Mouse (Mus musculus) forebrain, embryonic 12.5 days (tissue): ENCODE data around the gene Rhot2. TPM values are rescaled to one million over a fixed set of nuclear protein-coding genes. Genes with fewer than 3 reads are reported as not detected.

Experiments
- ATAC-seq: fragments of 200-750 bp; cut with Nextera tagmentation; 2 replicates; pipeline ENCODE4 v1.8.0; 2017; ENCODE audit warnings: moderate TSS enrichment; ENCODE audit not compliant: low FRiP score
- H3K27ac ChIP-seq: fragments of 300-500 bp; sonication (generic); 2 replicates; pipeline ENCODE4 v1.5.1; 2016; ENCODE audit warnings: mild to moderate bottlenecking
- H3K27me3 ChIP-seq: fragments of 300-500 bp; sonication (generic); 2 replicates; pipeline ENCODE4 v1.6.1; 2016; ENCODE audit warnings: mild to moderate bottlenecking
- H3K36me3 ChIP-seq: fragments of 300-500 bp; sonication (generic); replicated peaks from 2 replicates; pipeline ENCODE4 v1.6.1; 2016; ENCODE audit warnings: mild to moderate bottlenecking
- H3K4me1 ChIP-seq: fragments of 300-500 bp; sonication (generic); 2 replicates; pipeline ENCODE4 v1.6.1; 2016
- H3K4me2 ChIP-seq: fragments of 300-500 bp; sonication (generic); 2 replicates; pipeline ENCODE4 v1.6.1; 2016; ENCODE audit warnings: mild to moderate bottlenecking, moderate library complexity
- H3K4me3 ChIP-seq: fragments of 300-500 bp; sonication (generic); replicated peaks from 2 replicates; pipeline ENCODE4 v1.5.1; 2016; ENCODE audit warnings: mild to moderate bottlenecking
- H3K9ac ChIP-seq: fragments of 300-500 bp; sonication (generic); 2 replicates; pipeline ENCODE4 v1.6.1; 2016; ENCODE audit warnings: mild to moderate bottlenecking
- H3K9me3 ChIP-seq: fragments of 300-500 bp; sonication (generic); 2 replicates; pipeline ENCODE4 v1.6.1; 2016
- WGBS: fragments of 180-500 bp; shearing (Covaris S2); methylation state at CpG from one replicate; pipeline ENCODE4 v1.1.7; 2016; 5-methylcytosine and 5-hydroxymethylcytosine counted together
- microRNA-seq: library from miRNA; unstranded; fragments of <30 nt; microRNA quantifications from one replicate; pipeline ENCODE4, GENCODE M21; 2017
- polyA plus RNA-seq: library from polyadenylated mRNA; unstranded; fragments of >200 nt; fragmentation: Nextera tagmentation; extraction: Ambion mirVana; gene quantifications from 2 replicates; pipeline ENCODE4 v1.2.1, GENCODE M21; 2016

Rhot2 gene
- polyA plus RNA-seq, 1 experiment from 2014 or later, result 20.9 TPM

- Histone ChIP-seq H3K4me1 (peaks cover 56% of the 10 kb centered on the region), H3K9me3 (no peaks in the 10 kb centered on the region), H3K9ac (peak overlapping the region; percentile 80), H3K27ac (peak overlapping the region; percentile 97), H3K27me3 (no peaks in the 10 kb centered on the region), H3K4me2 (peak overlapping the region; percentile 93), H3K4me3 (peak overlapping the region; percentile 82), H3K36me3 (no peaks in the 10 kb centered on the region)
- under 1% methylated on average over 37 of the region's 37 CpGs for WGBS
- ATAC-seq, result no peak
These were observed 48.4 kb downstream of the Rhot2 start for GRCm38 (mm10) chr17:25796211-25796771.

DNA sequence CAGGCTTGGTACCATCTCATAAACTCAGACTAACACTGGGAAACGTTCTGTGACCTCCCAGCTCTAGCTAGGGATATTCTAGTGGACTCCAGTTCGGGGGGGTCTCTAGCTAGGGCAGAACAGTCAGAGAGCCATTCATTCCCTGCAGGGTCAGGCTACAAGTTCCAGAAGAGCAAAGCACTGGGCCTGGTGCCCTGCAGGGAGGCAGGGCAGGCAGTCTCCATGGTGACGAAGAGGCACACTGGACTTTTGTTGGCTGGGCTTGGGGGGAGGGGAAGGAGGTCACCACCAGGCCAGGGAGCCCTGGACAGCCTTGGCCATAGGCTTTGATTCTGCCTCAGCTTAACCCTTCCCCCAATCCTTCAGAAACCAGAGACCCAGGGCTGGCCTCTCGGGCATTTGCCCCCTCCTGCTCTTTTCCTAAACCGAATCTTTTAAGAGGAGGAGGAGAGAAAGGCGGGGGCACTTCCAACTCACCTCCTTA is 49.0 kb downstream of the Rhot2 start, which contains the start of gene AC134908.4:
Gene AC134908.4, minus strand, starts transcription at position 51 of the 484 bp plus-strand sequence.
- Histone ChIP-seq H3K9ac (peak within 1 kb of the TSS; percentile 80), H3K4me3 (peak within 1 kb of the TSS; percentile 82), H3K27me3 (no peaks in the 10 kb centered on the region), H3K4me2 (peak within 1 kb of the TSS; percentile 93), H3K4me1 (peaks cover 63% of the 10 kb centered on the region), H3K27ac (peak within 1 kb of the TSS; percentile 97), H3K36me3 (no peaks in the 10 kb centered on the region; the same call in 1 of the 2 replicates), H3K9me3 (no peaks in the 10 kb centered on the region)
- 3% methylated on average over 6 of the region's 6 CpGs for WGBS
- ATAC-seq, result no peak

- peak overlapping the region; percentile 97 for H3K27ac ChIP-seq
- 47% methylated on average over 17 of the region's 17 CpGs for WGBS
- H3K36me3 ChIP-seq, result no peaks in the 10 kb centered on the region; the same call in 1 of the 2 replicates
- peak overlapping the region; percentile 82 for H3K4me3 ChIP-seq
- no peaks in the 10 kb centered on the region for H3K9me3 ChIP-seq
- ATAC-seq, result no peak
- H3K4me2 ChIP-seq, result peak overlapping the region; percentile 93
- peaks cover 65% of the 10 kb centered on the region for H3K4me1 ChIP-seq
- H3K9ac ChIP-seq, result peak overlapping the region; percentile 80
- no peaks in the 10 kb centered on the region for H3K27me3 ChIP-seq
These were observed 49.7 kb downstream of the Rhot2 start for GRCm38 (mm10) chr17:25794998-25795397.

DNA sequence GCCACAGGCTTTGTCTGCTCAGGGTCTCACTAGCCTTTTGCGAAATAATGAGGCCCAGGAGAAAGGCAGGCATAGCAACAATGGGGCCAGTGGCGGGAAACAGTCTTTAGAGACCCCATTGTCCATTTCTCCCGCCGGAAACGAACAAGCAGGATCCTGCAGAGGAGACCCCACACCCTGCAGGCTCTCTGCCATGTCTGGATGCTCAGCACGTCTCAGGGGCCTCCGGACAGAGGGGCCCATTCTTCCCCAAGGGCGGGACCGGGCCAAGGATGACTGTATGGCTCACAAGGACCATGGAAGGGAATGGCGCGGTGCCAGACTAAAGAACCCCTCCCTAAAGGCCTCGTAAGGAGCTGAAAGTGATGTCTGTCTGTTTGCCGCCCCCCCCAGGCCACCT is 50.5 kb downstream of the Rhot2 start:
- Histone ChIP-seq H3K4me3 (0 out of 2 replicates have a peak overlapping the region, but pooled peaks have one; percentile 82), H3K9me3 (no peaks in the 10 kb centered on the region), H3K27ac (peak overlapping the region; percentile 97), H3K4me1 (peaks cover 65% of the 10 kb centered on the region), H3K4me2 (peak overlapping the region; percentile 93), H3K9ac (peak overlapping the region; percentile 80), H3K27me3 (no peaks in the 10 kb centered on the region), H3K36me3 (peaks cover 7% of the 10 kb centered on the region)
- 0 out of 2 replicates have a peak, but pooled peaks have one; percentile 24 for ATAC-seq
- 10% methylated on average over 13 of the region's 13 CpGs for WGBS

GRCm38 (mm10) chr17:25792615-25793014 is 52.0 kb downstream of the Rhot2 start, which contains the start of gene Fam173a:
Fam173a (minus strand) TSS chr17:25792901.
- 2% methylated on average over 14 of the region's 14 CpGs for WGBS
- no peaks in the 10 kb centered on the region for H3K27me3 ChIP-seq
- peak within 1 kb of the TSS; percentile 97 for H3K27ac ChIP-seq
- H3K4me1 ChIP-seq, result peaks cover 65% of the 10 kb centered on the region
- peak within 1 kb of the TSS; percentile 65 for H3K4me3 ChIP-seq
- H3K36me3 ChIP-seq, result peaks cover 19% of the 10 kb centered on the region
- H3K9ac ChIP-seq, result peak within 1 kb of the TSS; percentile 81
- peak within 1 kb of the TSS; percentile 93 for H3K4me2 ChIP-seq
- H3K9me3 ChIP-seq, result no peaks in the 10 kb centered on the region
- ATAC-seq, result peak; percentile 42; the same call in 1 of the 2 replicates

GRCm38 (mm10) chr17:25791843-25792527 is 52.7 kb downstream of the Rhot2 start:
- WGBS, result under 1% methylated on average over 45 of the region's 45 CpGs
- Histone ChIP-seq H3K4me1 (peaks cover 59% of the 10 kb centered on the region), H3K9ac (peak overlapping the region; percentile 81), H3K27me3 (no peaks in the 10 kb centered on the region), H3K36me3 (peaks cover 24% of the 10 kb centered on the region), H3K27ac (peak overlapping the region; percentile 97), H3K4me3 (peak overlapping the region; percentile 65), H3K9me3 (no peaks in the 10 kb centered on the region), H3K4me2 (peak overlapping the region; percentile 88)
- ATAC-seq, result peak; percentile 57

DNA sequence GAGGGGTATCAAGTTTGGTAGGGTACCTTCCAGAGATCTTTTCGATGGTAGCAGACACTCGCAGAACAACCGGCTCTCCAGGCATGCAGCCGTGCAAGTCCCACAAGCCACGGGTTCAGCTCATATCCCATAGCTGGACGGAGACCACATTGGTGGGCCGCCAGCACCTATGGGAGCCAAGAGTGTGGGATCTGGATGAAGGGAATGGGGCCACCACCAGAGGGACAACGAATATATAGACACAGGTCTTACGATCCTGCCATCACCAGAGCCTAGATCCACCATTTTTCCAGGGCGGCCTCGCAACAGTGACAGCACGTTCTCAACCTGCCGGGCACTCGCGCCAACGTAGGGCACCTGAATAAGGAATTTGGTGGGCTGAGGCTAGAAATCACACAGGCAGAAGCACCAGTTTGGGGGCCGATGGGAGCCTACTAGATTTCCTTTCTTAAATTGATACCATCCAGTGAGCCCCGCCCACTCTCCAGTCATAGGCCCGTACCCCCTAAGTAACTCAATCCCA is 53.3 kb downstream of the Rhot2 start:
- Histone ChIP-seq H3K27ac (peak overlapping the region; percentile 97), H3K4me3 (peak overlapping the region; percentile 65), H3K4me1 (peaks cover 54% of the 10 kb centered on the region), H3K9me3 (no peaks in the 10 kb centered on the region), H3K27me3 (no peaks in the 10 kb centered on the region), H3K36me3 (peaks cover 24% of the 10 kb centered on the region), H3K9ac (peak overlapping the region; percentile 81), H3K4me2 (peak overlapping the region; percentile 88)
- 28% methylated on average over 19 of the region's 19 CpGs for WGBS
- ATAC-seq, result no peak

Small RNAs within 50 kb of the gene (microRNA-seq; reads per million reads assigned to microRNA genes)
- gene Mir3082, result not detected

Other genes with a start within 250 kb of the Rhot2 start
- gene Gng13, start 127.7 kb downstream of the Rhot2 start, polyA plus RNA-seq, result 1.7 and 1.9 TPM in 2 replicates
- gene Chtf18, start 117.4 kb downstream of the Rhot2 start, polyA plus RNA-seq, result 39.6 and 41.8 TPM in 2 replicates
- gene Rpusd1, start 117.2 kb downstream of the Rhot2 start, polyA plus RNA-seq, result 18.0 and 19.6 TPM in 2 replicates
- 0.18 TPM in 1 of 2 replicates, not detected in the other for gene Mslnl, start 108.8 kb downstream of the Rhot2 start, polyA plus RNA-seq
- gene Msln, start 90.5 kb downstream of the Rhot2 start, polyA plus RNA-seq, result 0.28 and 0.50 TPM in 2 replicates
- gene Narfl, start 71.1 kb downstream of the Rhot2 start, polyA plus RNA-seq, result 25.6 and 26.0 TPM in 2 replicates
- gene Haghl, start 59.2 kb downstream of the Rhot2 start, polyA plus RNA-seq, result 99.1 and 100 TPM in 2 replicates
- 0.32 and 0.69 TPM in 2 replicates for gene Ccdc78, start 58.3 kb downstream of the Rhot2 start, polyA plus RNA-seq
- gene Fam173a, start 52.0 kb downstream of the Rhot2 start, polyA plus RNA-seq, result 76.7 and 80.8 TPM in 2 replicates
- gene AC134908.4, start 49.2 kb downstream of the Rhot2 start, polyA plus RNA-seq, result not detected in 2 replicates
- gene Metrn, start 47.7 kb downstream of the Rhot2 start, polyA plus RNA-seq, result 61.2 and 79.6 TPM in 2 replicates
- 21.0 and 23.7 TPM in 2 replicates for gene Fbxl16, start 35.8 kb downstream of the Rhot2 start, polyA plus RNA-seq
- gene Wdr24, start 21.2 kb downstream of the Rhot2 start, polyA plus RNA-seq, result 27.8 and 28.2 TPM in 2 replicates
- 65.7 and 69.5 TPM in 2 replicates for gene Jmjd8, start 16.0 kb downstream of the Rhot2 start, polyA plus RNA-seq
- gene Stub1, start 11.4 kb downstream of the Rhot2 start, polyA plus RNA-seq, result 284 and 288 TPM in 2 replicates
- 5.0 and 5.7 TPM in 2 replicates for gene Rhbdl1, start 7.6 kb downstream of the Rhot2 start, polyA plus RNA-seq
- gene Gm20683, start 3.1 kb downstream of the Rhot2 start, polyA plus RNA-seq, result 2.5 and 3.3 TPM in 2 replicates
- gene Wdr90, start 16.6 kb upstream of the Rhot2 start, polyA plus RNA-seq, result 38.2 and 41.1 TPM in 2 replicates
- 7.7 and 9.8 TPM in 2 replicates for gene Mcrip2, start 23.9 kb upstream of the Rhot2 start, polyA plus RNA-seq
- 51.6 and 55.5 TPM in 2 replicates for gene Mettl26, start 30.2 kb upstream of the Rhot2 start, polyA plus RNA-seq
- 0.66 and 0.79 TPM in 2 replicates for gene Wfikkn1, start 36.0 kb upstream of the Rhot2 start, polyA plus RNA-seq
- gene Rab40c, start 74.9 kb upstream of the Rhot2 start, polyA plus RNA-seq, result 35.1 and 36.5 TPM in 2 replicates
- gene Pigq, start 100.1 kb upstream of the Rhot2 start, polyA plus RNA-seq, result 51.4 and 53.0 TPM in 2 replicates
- 0.09 and 0.72 TPM in 2 replicates for gene Nhlrc4, start 100.1 kb upstream of the Rhot2 start, polyA plus RNA-seq
- gene A930017K11Rik, start 107.7 kb upstream of the Rhot2 start, polyA plus RNA-seq, result 0.08 and 0.13 TPM in 2 replicates
- 30.6 and 31.7 TPM in 2 replicates for gene Capn15, start 140.9 kb upstream of the Rhot2 start, polyA plus RNA-seq
- gene Rab11fip3, start 224.7 kb upstream of the Rhot2 start, polyA plus RNA-seq, result 39.3 and 39.8 TPM in 2 replicates
- gene Decr2, start 245.5 kb upstream of the Rhot2 start, polyA plus RNA-seq, result 27.1 and 28.2 TPM in 2 replicates